Mouse (Mus musculus) hindbrain, embryonic 14.5 days (tissue): ENCODE measurements at regions not wholly inside any gene's neighbourhood (a gene's known extent, or its start where the extent isn't known, plus 50 kb on each side); places are given as distances from the start of the nearest gene placed in this dataset.

Experiments used
- ATAC-seq: fragments of 200-750 bp; cut with Nextera tagmentation; 2 replicates; pipeline ENCODE4 v1.8.0; 2017; ENCODE audit warnings: moderate number of reproducible peaks, mild to moderate bottlenecking, moderate TSS enrichment, moderate library complexity; ENCODE audit not compliant: low FRiP score
- DNase-seq: peaks from one replicate; pipeline ENCODE4 v3.0.0-alpha.2; 2015; ENCODE audit warnings: low spot score
- H3K27ac ChIP-seq: fragments of 300-500 bp; sonication (generic); 2 replicates; pipeline ENCODE4 v1.5.1; 2014; ENCODE audit warnings: mild to moderate bottlenecking, moderate library complexity
- H3K27me3 ChIP-seq: fragments of 300-500 bp; sonication (generic); 2 replicates; pipeline ENCODE4 v1.6.1; 2014; ENCODE audit warnings: mild to moderate bottlenecking, low read length, mixed read lengths; ENCODE audit not compliant: control insufficient read depth, insufficient read depth
- H3K36me3 ChIP-seq: fragments of 300-500 bp; sonication (generic); replicated peaks from 2 replicates; pipeline ENCODE4 v1.6.1; 2014; ENCODE audit not compliant: control insufficient read depth, insufficient read depth
- H3K4me1 ChIP-seq: fragments of 300-500 bp; sonication (generic); replicated peaks from 2 replicates; pipeline ENCODE4 v1.6.1; 2014; ENCODE audit warnings: antibody characterized with exemption, low read length, mixed read lengths; ENCODE audit not compliant: control insufficient read depth, insufficient read depth
- H3K4me2 ChIP-seq: fragments of 300-500 bp; sonication (generic); replicated peaks from 2 replicates; pipeline ENCODE4 v1.6.1; 2014; ENCODE audit warnings: mild to moderate bottlenecking, moderate library complexity
- H3K4me3 ChIP-seq: fragments of 300-500 bp; sonication (generic); replicated peaks from 2 replicates; pipeline ENCODE4 v1.5.1; 2014; ENCODE audit warnings: mild to moderate bottlenecking, low read length
- H3K9ac ChIP-seq: fragments of 300-500 bp; sonication (generic); 2 replicates; pipeline ENCODE4 v1.6.1; 2014
- H3K9me3 ChIP-seq: fragments of 300-500 bp; sonication (generic); 2 replicates; pipeline ENCODE4 v1.6.1; 2016; ENCODE audit warnings: low read length; ENCODE audit not compliant: control insufficient read depth
- WGBS: fragments of 180-500 bp; shearing (Covaris S2); extraction: QIAGEN DNeasy Blood & Tissue Kit; methylation state at CpG from one replicate; pipeline ENCODE4 v1.1.7; 2014; 5-methylcytosine and 5-hydroxymethylcytosine counted together

- WGBS: 68% methylated on average over 2 of the region's 2 CpGs
- Histone ChIP-seq H3K9me3 (no peaks in the 10 kb centered on the region), H3K4me1 (peaks cover 6% of the 10 kb centered on the region), H3K36me3 (no peaks in the 10 kb centered on the region), H3K27ac (no peak overlapping the region), H3K4me2 (no peak overlapping the region), H3K27me3 (no peaks in the 10 kb centered on the region), H3K9ac (no peak overlapping the region), H3K4me3 (no peak overlapping the region)
- DNase-seq (no peak), ATAC-seq (no peak)
Observed at GRCm38 (mm10) chr14:76307603-76308002, 107.2 kb upstream of the Tsc22d1 start.

- peak overlapping the region; percentile 48 for H3K4me2 ChIP-seq
- H3K9ac ChIP-seq: peak overlapping the region; percentile 26
- no peaks in the 10 kb centered on the region for H3K36me3 ChIP-seq
- 20% methylated on average over 12 of the region's 12 CpGs for WGBS
- peaks cover 7% of the 10 kb centered on the region for H3K4me1 ChIP-seq
- peak overlapping the region; percentile 19 for H3K4me3 ChIP-seq
- ATAC-seq: no peak
- no peaks in the 10 kb centered on the region for H3K27me3 ChIP-seq
- no peaks in the 10 kb centered on the region for H3K9me3 ChIP-seq
- peak; percentile 39 for DNase-seq
- H3K27ac ChIP-seq: no peak overlapping the region
Observed at GRCm38 (mm10) chr14:76308188-76308812, 106.5 kb upstream of the Tsc22d1 start.

- Histone ChIP-seq H3K27ac (no peak overlapping the region), H3K4me3 (no peak overlapping the region), H3K36me3 (no peaks in the 10 kb centered on the region), H3K27me3 (no peaks in the 10 kb centered on the region), H3K9me3 (no peaks in the 10 kb centered on the region), H3K4me1 (peaks cover 17% of the 10 kb centered on the region), H3K4me2 (no peak overlapping the region), H3K9ac (no peak overlapping the region)
- DNase-seq (no peak), ATAC-seq (no peak)
- 80% methylated on average over 4 of the region's 4 CpGs for WGBS
Observed at GRCm38 (mm10) chr14:76309606-76310005, 105.2 kb upstream of the Tsc22d1 start.

DNA sequence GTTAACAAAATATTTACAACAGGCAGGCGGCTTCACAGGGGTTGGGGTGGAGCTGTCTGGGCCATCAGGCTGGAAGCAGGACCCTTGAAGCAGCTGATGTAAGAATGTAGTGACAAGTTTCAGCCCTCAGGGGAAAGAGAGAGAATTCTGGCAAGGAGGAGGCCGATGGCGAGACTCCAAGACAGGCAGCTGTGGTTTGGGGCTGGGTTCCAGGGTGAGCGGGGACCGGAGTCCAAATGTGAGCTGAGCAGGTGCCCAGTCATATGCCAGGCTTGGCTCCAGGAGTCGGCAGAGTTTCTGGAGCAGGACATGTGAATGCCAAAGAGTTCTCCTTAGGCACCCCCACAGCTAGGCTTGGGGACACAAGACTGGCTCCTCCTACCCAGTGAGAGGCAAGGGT lies 104.5 kb upstream of the Tsc22d1 start:
- H3K27ac ChIP-seq: no peak overlapping the region
- ATAC-seq (peak; percentile 73; the same call in 1 of the 2 replicates), DNase-seq (peak; percentile 62)
- WGBS: 52% methylated on average over 6 of the region's 6 CpGs
- H3K36me3 ChIP-seq: no peaks in the 10 kb centered on the region
- H3K9ac ChIP-seq: no peak overlapping the region
- H3K4me3 ChIP-seq: no peak overlapping the region
- H3K4me1 ChIP-seq: peaks cover 17% of the 10 kb centered on the region
- no peak overlapping the region for H3K4me2 ChIP-seq
- H3K27me3 ChIP-seq: no peaks in the 10 kb centered on the region
- no peaks in the 10 kb centered on the region for H3K9me3 ChIP-seq

DNA sequence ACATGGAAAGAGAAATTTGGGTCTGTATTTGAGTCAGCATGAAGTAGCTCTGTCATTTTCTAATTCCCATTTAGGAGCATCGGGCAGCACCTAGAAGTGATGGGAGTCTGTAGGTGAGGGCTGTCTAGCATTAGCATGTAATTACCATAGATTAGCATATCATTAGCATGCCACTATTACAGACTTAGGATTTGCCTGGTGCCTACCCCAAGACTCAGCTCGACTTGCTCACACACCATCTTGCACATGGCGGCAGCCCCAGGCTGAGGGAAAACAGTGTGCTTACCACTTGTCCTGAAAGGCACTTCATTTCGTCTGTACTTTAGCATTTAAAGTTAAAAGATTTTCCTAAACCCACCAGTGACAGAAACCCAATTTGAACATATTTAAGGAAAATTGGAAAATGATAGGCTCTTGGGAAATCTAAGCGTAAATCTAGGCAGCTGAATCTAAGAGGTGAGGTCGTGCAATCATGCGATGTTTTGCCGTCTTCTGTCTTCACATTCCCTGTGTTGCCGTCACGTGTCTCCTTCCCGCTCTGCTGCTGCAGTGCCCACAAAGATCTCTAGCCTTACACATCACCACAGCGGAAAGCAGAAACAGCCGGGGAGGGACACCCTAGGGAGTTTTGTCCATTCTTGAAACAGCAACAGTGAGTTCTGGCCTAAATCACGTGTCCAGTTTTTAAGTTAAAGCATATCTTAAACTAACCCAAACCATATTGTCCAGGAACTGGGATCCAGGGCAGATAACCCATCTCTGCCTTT lies 101.2 kb upstream of the Tsc22d1 start:
- Histone ChIP-seq H3K9me3 (0 out of 2 replicates have a peak, but pooled peaks cover 4% of the 10 kb centered on the region), H3K4me1 (peaks cover 13% of the 10 kb centered on the region), H3K4me2 (0 out of 2 replicates have a peak overlapping the region, but pooled peaks have one; percentile 9), H3K27me3 (no peaks in the 10 kb centered on the region), H3K9ac (no peak overlapping the region), H3K36me3 (no peaks in the 10 kb centered on the region), H3K4me3 (no peak overlapping the region), H3K27ac (no peak overlapping the region)
- 49% methylated on average over 14 of the region's 14 CpGs for WGBS
- DNase-seq (peak; percentile 45), ATAC-seq (peak; percentile 60)

DNA sequence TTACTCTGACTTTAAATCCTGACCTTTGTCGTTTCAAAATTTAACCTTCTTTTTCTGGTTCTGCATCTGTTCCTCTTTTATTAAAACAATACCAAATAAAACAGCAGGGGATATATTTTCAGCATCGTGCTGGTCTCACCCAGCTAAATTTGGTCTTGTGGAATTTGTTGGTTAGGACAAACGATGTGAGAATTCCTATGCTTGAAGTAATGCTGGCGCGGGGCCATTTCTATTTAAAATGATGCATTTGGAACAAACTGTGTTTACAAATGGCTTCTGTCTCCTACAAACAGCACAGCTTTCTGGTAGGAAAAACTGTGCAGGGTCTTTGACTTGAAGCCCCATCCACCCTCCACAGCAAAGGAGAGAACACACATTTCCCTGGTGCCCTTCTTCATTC lies 96.3 kb upstream of the Tsc22d1 start:
- H3K4me1 ChIP-seq: peaks cover 8% of the 10 kb centered on the region; the same call in 1 of the 2 replicates
- DNase-seq (no peak), ATAC-seq (no peak)
- no peak overlapping the region for H3K9ac ChIP-seq
- H3K4me2 ChIP-seq: no peak overlapping the region
- H3K27me3 ChIP-seq: no peaks in the 10 kb centered on the region
- H3K9me3 ChIP-seq: 0 out of 2 replicates have a peak, but pooled peaks cover 4% of the 10 kb centered on the region
- H3K36me3 ChIP-seq: no peaks in the 10 kb centered on the region
- 71% methylated on average over 5 of the region's 5 CpGs for WGBS
- H3K27ac ChIP-seq: no peak overlapping the region
- H3K4me3 ChIP-seq: no peak overlapping the region

DNA sequence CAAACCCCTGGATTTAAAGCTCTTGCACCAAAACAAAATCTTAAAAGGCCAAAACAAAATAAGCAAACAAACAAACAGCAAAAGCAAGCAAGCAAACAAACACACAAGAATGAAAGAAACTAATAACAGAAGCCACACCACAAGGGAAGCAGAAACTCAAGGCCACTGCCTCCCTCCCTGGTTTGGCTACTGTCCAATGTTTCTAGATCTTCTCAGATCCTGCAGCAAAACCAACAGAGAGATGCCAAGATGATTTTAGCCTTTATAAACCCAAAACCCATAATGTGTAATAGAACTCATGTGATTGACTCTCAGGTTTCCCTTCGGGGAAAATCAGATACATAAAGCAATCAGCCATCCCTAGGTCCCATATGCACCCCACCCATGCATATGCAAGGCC lies 90.5 kb upstream of the Tsc22d1 start:
- no peak for ATAC-seq
- no peak for DNase-seq
- H3K4me2 ChIP-seq: no peak overlapping the region
- no peak overlapping the region for H3K27ac ChIP-seq
- no peaks in the 10 kb centered on the region for H3K9me3 ChIP-seq
- no peaks in the 10 kb centered on the region for H3K36me3 ChIP-seq
- no peak overlapping the region for H3K9ac ChIP-seq
- H3K27me3 ChIP-seq: no peaks in the 10 kb centered on the region
- no peak overlapping the region for H3K4me3 ChIP-seq
- 94% methylated on average over 1 of the region's 1 CpGs for WGBS
- H3K4me1 ChIP-seq: no peaks in the 10 kb centered on the region

DNA sequence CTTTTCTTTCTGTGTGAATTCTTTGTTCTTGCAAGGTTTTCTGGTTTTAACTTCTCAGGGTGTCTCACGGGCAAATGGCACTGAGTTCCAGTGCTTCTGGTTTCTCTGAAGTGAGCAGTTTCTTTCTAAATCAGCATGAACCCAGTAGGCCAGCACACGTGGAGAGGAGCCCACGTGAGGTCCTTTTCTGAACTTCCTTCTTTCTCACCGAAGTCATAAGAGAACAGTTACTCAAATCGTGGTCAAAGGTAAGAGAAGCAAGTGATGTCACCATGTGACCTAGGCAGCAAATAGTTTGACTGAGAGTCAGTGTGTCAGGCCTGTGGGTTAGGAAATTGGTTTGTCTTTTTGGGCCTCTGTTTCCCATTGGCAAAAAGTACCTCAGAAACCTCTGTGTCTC lies 84.8 kb upstream of the Tsc22d1 start:
- Histone ChIP-seq H3K4me1 (peaks cover 10% of the 10 kb centered on the region), H3K9me3 (no peaks in the 10 kb centered on the region), H3K27me3 (no peaks in the 10 kb centered on the region), H3K9ac (no peak overlapping the region), H3K4me3 (no peak overlapping the region), H3K36me3 (no peaks in the 10 kb centered on the region), H3K4me2 (no peak overlapping the region), H3K27ac (no peak overlapping the region)
- DNase-seq (no peak), ATAC-seq (no peak)
- 80% methylated on average over 5 of the region's 5 CpGs for WGBS

DNA sequence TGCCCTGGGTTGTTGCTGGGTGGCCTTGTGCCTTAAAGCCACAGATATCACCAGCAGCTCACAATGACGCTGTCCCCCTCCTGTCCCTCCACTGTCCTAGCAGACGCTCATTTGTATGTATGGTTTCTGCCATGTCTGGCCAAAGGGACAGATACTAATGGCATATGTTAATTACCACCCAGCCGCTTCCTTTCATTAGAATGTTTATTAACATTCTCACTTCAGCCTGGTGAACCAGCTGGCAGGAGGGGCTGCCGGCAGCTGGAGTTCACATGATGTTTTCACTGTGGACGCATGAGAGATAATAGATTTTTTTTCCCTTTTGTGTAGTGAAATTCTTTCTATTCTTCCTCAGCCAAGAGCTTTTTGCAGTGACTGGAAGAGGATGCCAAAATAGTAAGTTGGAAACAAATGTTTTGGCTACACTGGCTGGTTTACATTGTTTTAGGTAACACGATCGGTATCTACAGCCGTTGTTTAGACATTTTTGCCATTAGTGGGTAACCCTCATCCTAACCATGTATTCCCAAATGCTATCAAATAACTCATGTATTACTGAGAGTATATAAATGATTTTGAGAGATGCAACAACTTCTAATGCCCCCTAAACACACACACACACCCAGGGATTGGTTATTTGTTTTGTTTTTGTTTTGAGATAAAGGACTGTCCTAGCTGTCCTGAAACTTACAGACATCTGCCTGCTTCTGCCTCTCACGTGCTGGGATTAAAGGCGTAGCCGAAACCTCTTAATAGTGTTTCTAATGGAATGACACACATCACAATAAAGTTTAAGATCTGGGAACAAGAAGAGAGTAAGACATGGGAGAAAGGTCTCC lies 83.0 kb upstream of the Tsc22d1 start:
- Histone ChIP-seq H3K4me2 (peak overlapping the region; percentile 31), H3K4me1 (peaks cover 10% of the 10 kb centered on the region), H3K4me3 (no peak overlapping the region), H3K36me3 (no peaks in the 10 kb centered on the region), H3K27ac (peak overlapping the region; percentile 62), H3K27me3 (no peaks in the 10 kb centered on the region), H3K9ac (no peak overlapping the region), H3K9me3 (no peaks in the 10 kb centered on the region)
- WGBS: 14% methylated on average over 11 of the region's 11 CpGs
- DNase-seq: peak; percentile 66
- peak; percentile 90 for ATAC-seq
